Mouse (Mus musculus) C2C12 (cell line): ENCODE measurements around the gene Elp1.

Experiments
- CEBPB ChIP-seq: IDR thresholded peaks from one replicate; pipeline ENCODE4 v1.6.1; 2011; ENCODE audit warnings: low read depth, mild to moderate bottlenecking, control low read depth, moderate library complexity
- CTCF ChIP-seq: IDR thresholded peaks from one replicate; pipeline ENCODE4 v1.5.1; 2011; ENCODE audit not compliant: control insufficient read depth, insufficient read depth, insufficient read length
- MAX ChIP-seq: IDR thresholded peaks from one replicate; pipeline ENCODE4 v1.6.1; 2011; ENCODE audit warnings: mild to moderate bottlenecking, control low read depth
- MYOD1 ChIP-seq: IDR thresholded peaks from one replicate; pipeline ENCODE4 v1.6.1; 2011; ENCODE audit warnings: low read depth; ENCODE audit not compliant: control insufficient read depth, insufficient read length
- MYOG ChIP-seq: IDR thresholded peaks from one replicate; pipeline ENCODE4 v1.6.1; 2011; ENCODE audit not compliant: control insufficient read depth, insufficient read length; ENCODE audit errors: extremely low read depth
- USF1 ChIP-seq: IDR thresholded peaks from one replicate; pipeline ENCODE4 v1.6.1; 2011; ENCODE audit warnings: low read depth, mild to moderate bottlenecking, control low read depth, moderate library complexity

- TF ChIP-seq CTCF: no peak
- no peak for TF ChIP-seq MYOG
- no peak for TF ChIP-seq CEBPB
- no peak for TF ChIP-seq USF1
- TF ChIP-seq MAX: no peak
- no peak for TF ChIP-seq MYOD1
Measured at GRCm38 (mm10) chr4:56815131-56815530, 13.0 kb upstream of the Elp1 start.
